Mouse (Mus musculus): Measurements from ENCODE around the gene Mgat4b. TPM values are rescaled to one million over a fixed set of nuclear protein-coding genes. Genes with fewer than 3 reads are reported as not detected.

The Mgat4b gene
- polyA plus RNA-seq, 1 experiment from 2014 or later, result 18.4 TPM

- Histone ChIP-seq H3K9ac (ENCODE audit: low read length) (peak overlapping the region; percentile 93), H3K27ac (replicated peaks; ENCODE audit: low read depth, low read length) (peak overlapping the region; percentile 70; the same call in 1 of the 2 replicates), H3K4me3 (ENCODE audit: low read depth, low read length) (peak overlapping the region; percentile 70), H3K9me3 (ENCODE audit: control insufficient read depth, low read length) (no peaks in the 10 kb centered on the region), H3K4me1 (ENCODE audit: control insufficient read depth, insufficient read depth, low read length) (peaks cover 43% of the 10 kb centered on the region), H3K4me2 (ENCODE audit: low read depth, severe bottlenecking) (peak overlapping the region; percentile 91), H3K27me3 (ENCODE audit: control insufficient read depth, insufficient read depth, low read length) (no peaks in the 10 kb centered on the region), H3K36me3 (ENCODE audit: control insufficient read depth, insufficient read depth, low read length) (no peaks in the 10 kb centered on the region)
- DNase-seq (ENCODE audit: low spot score), result peak; percentile 69
- ATAC-seq (ENCODE audit: insufficient number of reproducible peaks, low FRiP score, low TSS enrichment, low read depth), result peak; percentile 4; the same call in 1 of the 2 replicates
- WGBS, result 5% methylated on average over 26 of the region's 34 CpGs
Measured at GRCm38 (mm10) chr11:50225611-50226378, 15.1 kb downstream of the Mgat4b start.

DNA sequence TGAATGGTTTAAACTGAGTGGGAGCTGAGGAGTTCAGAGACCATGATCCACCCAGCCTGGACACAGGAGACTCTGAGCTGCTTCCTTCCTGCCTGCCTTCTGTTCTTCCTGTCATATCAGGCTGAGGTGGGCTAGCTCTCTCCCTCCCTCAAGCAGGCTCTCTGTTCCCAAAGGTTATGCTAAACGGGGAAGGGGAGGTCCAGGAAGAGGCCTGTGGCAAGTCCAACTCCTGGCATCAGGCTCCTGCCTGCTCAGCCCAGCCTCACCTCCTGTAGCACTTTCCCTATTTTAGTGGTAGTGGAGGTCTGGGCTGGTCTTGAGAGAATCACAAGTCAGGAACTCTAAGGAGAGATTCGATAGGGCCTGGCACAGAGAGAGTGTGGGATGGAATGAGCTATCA is 15.7 kb downstream of the Mgat4b start:
- Histone ChIP-seq H3K9ac (ENCODE audit: low read length) (peak overlapping the region; percentile 93), H3K27me3 (ENCODE audit: control insufficient read depth, insufficient read depth, low read length) (no peaks in the 10 kb centered on the region), H3K4me3 (ENCODE audit: low read depth, low read length) (peak overlapping the region; percentile 70), H3K36me3 (ENCODE audit: control insufficient read depth, insufficient read depth, low read length) (0 out of 2 replicates have a peak, but pooled peaks cover under 1% of the 10 kb centered on the region), H3K27ac (replicated peaks; ENCODE audit: low read depth, low read length) (no peak overlapping the region), H3K9me3 (ENCODE audit: control insufficient read depth, low read length) (no peaks in the 10 kb centered on the region), H3K4me2 (ENCODE audit: low read depth, severe bottlenecking) (peak overlapping the region; percentile 91), H3K4me1 (ENCODE audit: control insufficient read depth, insufficient read depth, low read length) (peaks cover 46% of the 10 kb centered on the region)
- no peak for ATAC-seq (ENCODE audit: insufficient number of reproducible peaks, low FRiP score, low TSS enrichment, low read depth)
- 36% methylated on average over 2 of the region's 2 CpGs for WGBS
- DNase-seq (ENCODE audit: low spot score), result no peak

- no peaks in the 10 kb centered on the region for H3K9me3 ChIP-seq (ENCODE audit: control insufficient read depth, low read length)
- no peak overlapping the region for H3K4me2 ChIP-seq (ENCODE audit: low read depth, severe bottlenecking)
- H3K4me3 ChIP-seq (ENCODE audit: low read depth, low read length), result no peak overlapping the region
- H3K4me1 ChIP-seq (ENCODE audit: control insufficient read depth, insufficient read depth, low read length), result peaks cover 49% of the 10 kb centered on the region
- H3K27me3 ChIP-seq (ENCODE audit: control insufficient read depth, insufficient read depth, low read length), result no peaks in the 10 kb centered on the region
- 88% methylated on average over 3 of the region's 3 CpGs for WGBS
- ATAC-seq (ENCODE audit: insufficient number of reproducible peaks, low FRiP score, low TSS enrichment, low read depth), result no peak
- no peak overlapping the region for H3K9ac ChIP-seq (ENCODE audit: low read length)
- H3K36me3 ChIP-seq (ENCODE audit: control insufficient read depth, insufficient read depth, low read length), result peaks cover 3% of the 10 kb centered on the region; the same call in 1 of the 2 replicates
- H3K27ac ChIP-seq (replicated peaks; ENCODE audit: low read depth, low read length), result no peak overlapping the region
- no peak for DNase-seq (ENCODE audit: low spot score)
Measured at GRCm38 (mm10) chr11:50227226-50227625, 16.5 kb downstream of the Mgat4b start.

GRCm38 (mm10) chr11:50227736-50228135 is 17.0 kb downstream of the Mgat4b start:
- Histone ChIP-seq H3K27ac (replicated peaks; ENCODE audit: low read depth, low read length) (no peak overlapping the region), H3K9ac (ENCODE audit: low read length) (no peak overlapping the region), H3K4me3 (ENCODE audit: low read depth, low read length) (no peak overlapping the region), H3K27me3 (ENCODE audit: control insufficient read depth, insufficient read depth, low read length) (no peaks in the 10 kb centered on the region), H3K4me1 (ENCODE audit: control insufficient read depth, insufficient read depth, low read length) (peaks cover 49% of the 10 kb centered on the region), H3K4me2 (ENCODE audit: low read depth, severe bottlenecking) (no peak overlapping the region), H3K36me3 (ENCODE audit: control insufficient read depth, insufficient read depth, low read length) (peaks cover 3% of the 10 kb centered on the region; the same call in 1 of the 2 replicates), H3K9me3 (ENCODE audit: control insufficient read depth, low read length) (no peaks in the 10 kb centered on the region)
- ATAC-seq (ENCODE audit: insufficient number of reproducible peaks, low FRiP score, low TSS enrichment, low read depth) (no peak), DNase-seq (ENCODE audit: low spot score) (no peak)
- WGBS, result 92% methylated on average over 4 of the region's 4 CpGs

DNA sequence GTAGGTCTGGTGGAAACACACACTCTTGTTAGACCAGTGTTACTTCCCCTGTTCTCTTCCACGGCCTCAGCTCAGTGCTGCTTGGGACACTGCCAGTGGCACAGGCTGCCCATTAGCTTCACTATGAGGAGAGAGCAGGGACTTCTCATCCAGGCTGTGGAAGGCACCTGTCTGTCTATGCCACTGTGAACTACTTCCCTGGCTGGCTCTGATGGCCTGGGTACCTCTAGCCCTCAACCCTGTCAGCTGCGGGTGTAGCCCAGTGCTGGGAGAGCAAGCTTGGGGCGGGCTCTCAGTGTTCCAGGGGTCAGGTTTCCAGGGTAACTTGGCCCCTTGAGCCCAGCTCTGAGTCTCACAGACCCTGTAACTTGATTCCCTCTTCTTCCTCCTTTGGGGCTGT is 18.1 kb downstream of the Mgat4b start:
- Histone ChIP-seq H3K4me3 (ENCODE audit: low read depth, low read length) (no peak overlapping the region), H3K9ac (ENCODE audit: low read length) (0 out of 2 replicates have a peak overlapping the region, but pooled peaks have one; percentile 27), H3K27ac (replicated peaks; ENCODE audit: low read depth, low read length) (peak overlapping the region; percentile 63; the same call in 1 of the 2 replicates), H3K27me3 (ENCODE audit: control insufficient read depth, insufficient read depth, low read length) (no peaks in the 10 kb centered on the region), H3K4me1 (ENCODE audit: control insufficient read depth, insufficient read depth, low read length) (peaks cover 46% of the 10 kb centered on the region), H3K36me3 (ENCODE audit: control insufficient read depth, insufficient read depth, low read length) (peaks cover 8% of the 10 kb centered on the region; the same call in 1 of the 2 replicates), H3K9me3 (ENCODE audit: control insufficient read depth, low read length) (no peaks in the 10 kb centered on the region), H3K4me2 (ENCODE audit: low read depth, severe bottlenecking) (peak overlapping the region; percentile 18; the same call in 1 of the 2 replicates)
- ATAC-seq (ENCODE audit: insufficient number of reproducible peaks, low FRiP score, low TSS enrichment, low read depth), result no peak
- WGBS, result 13% methylated on average over 3 of the region's 3 CpGs
- peak; percentile 71 for DNase-seq (ENCODE audit: low spot score)

DNA sequence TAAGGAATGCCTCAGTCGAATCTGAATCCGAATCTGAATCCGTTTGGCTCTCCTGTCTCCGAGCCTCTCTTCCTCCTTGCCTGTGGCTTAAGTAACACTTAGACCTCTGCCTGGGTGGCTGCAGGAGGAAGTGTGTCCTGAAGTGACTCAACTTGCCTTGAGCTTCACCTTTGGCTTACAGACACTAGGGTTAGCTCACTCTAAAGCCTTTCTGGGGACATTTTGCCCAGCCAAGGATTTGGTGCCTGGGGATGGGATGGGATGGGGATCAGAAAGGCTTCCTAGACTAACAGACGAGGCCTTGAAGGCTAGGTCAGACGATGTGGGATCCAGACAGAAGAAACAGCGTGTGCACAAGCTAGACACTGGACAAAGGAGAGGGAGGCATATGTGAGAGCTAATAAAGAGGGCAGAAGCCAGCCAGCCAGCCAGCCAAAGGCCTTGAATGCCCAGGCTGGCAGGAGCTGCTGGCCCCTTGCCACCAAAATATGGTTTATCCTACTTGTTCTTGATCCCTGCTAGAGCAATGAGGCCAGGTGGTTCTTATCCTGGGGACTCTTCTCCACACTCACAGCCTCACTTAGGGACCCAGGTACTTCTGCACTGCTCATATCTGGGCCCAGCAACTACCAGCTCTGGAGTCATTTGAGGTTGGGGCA is 18.7 kb downstream of the Mgat4b start:
- H3K4me2 ChIP-seq (ENCODE audit: low read depth, severe bottlenecking), result no peak overlapping the region
- no peak overlapping the region for H3K4me3 ChIP-seq (ENCODE audit: low read depth, low read length)
- no peak overlapping the region; the same call in 1 of the 2 replicates for H3K27ac ChIP-seq (replicated peaks; ENCODE audit: low read depth, low read length)

DNA sequence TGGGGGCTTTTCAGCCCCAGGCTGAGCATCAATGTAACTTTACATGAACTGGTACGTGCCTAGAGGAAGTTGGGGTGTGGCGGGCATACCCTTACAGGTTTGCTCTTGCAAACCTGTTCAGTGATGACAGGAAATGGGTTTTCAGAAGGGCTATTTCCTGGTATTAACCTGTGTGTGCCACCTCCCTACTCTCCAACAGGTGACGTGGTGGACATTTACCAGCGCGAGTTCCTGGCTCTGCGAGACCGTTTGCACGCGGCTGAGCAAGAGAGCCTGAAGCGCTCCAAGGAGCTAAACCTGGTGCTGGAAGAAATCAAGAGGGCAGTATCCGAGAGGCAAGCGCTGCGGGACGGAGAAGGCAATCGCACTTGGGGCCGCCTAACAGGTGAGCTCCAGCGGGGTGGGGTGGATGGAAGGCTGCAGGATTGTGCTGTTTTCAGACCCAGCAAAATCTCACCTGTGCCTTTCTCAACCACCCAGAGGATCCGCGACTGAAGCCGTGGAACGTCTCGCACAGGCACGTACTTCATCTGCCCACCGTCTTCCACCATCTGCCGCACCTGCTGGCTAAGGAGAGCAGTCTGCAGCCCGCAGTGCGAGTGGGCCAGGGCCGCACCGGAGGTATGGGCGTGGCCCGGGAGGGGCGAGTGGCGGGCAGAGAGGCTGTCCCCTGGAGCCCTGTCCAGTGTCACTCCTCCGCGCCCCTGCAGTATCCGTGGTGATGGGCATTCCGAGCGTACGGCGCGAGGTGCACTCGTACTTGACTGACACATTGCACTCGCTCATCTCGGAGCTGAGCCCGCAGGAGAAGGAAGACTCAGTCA is 20.0 kb downstream of the Mgat4b start:
- H3K9me3 ChIP-seq (ENCODE audit: control insufficient read depth, low read length), result no peaks in the 10 kb centered on the region
- H3K4me1 ChIP-seq (ENCODE audit: control insufficient read depth, insufficient read depth, low read length), result peaks cover 38% of the 10 kb centered on the region
- 23% methylated on average over 45 of the region's 45 CpGs for WGBS
- ATAC-seq (ENCODE audit: insufficient number of reproducible peaks, low FRiP score, low TSS enrichment, low read depth) (no peak), DNase-seq (ENCODE audit: low spot score) (peak; percentile 46)
- no peaks in the 10 kb centered on the region for H3K27me3 ChIP-seq (ENCODE audit: control insufficient read depth, insufficient read depth, low read length)
- peaks cover 15% of the 10 kb centered on the region; the same call in 1 of the 2 replicates for H3K36me3 ChIP-seq (ENCODE audit: control insufficient read depth, insufficient read depth, low read length)
- no peak overlapping the region for H3K27ac ChIP-seq (replicated peaks; ENCODE audit: low read depth, low read length)
- H3K4me2 ChIP-seq (ENCODE audit: low read depth, severe bottlenecking), result peak overlapping the region; percentile 50
- no peak overlapping the region for H3K9ac ChIP-seq (ENCODE audit: low read length)
- H3K4me3 ChIP-seq (ENCODE audit: low read depth, low read length), result no peak overlapping the region

More for the DNA sequence above, 18.7 kb downstream of the Mgat4b start:
- no peak overlapping the region for H3K9ac ChIP-seq (ENCODE audit: low read length)
- no peaks in the 10 kb centered on the region for H3K9me3 ChIP-seq (ENCODE audit: control insufficient read depth, low read length)
- no peak for ATAC-seq (ENCODE audit: insufficient number of reproducible peaks, low FRiP score, low TSS enrichment, low read depth)
- peaks cover 10% of the 10 kb centered on the region; the same call in 1 of the 2 replicates for H3K36me3 ChIP-seq (ENCODE audit: control insufficient read depth, insufficient read depth, low read length)
- H3K4me1 ChIP-seq (ENCODE audit: control insufficient read depth, insufficient read depth, low read length), result peaks cover 40% of the 10 kb centered on the region
- H3K27me3 ChIP-seq (ENCODE audit: control insufficient read depth, insufficient read depth, low read length), result no peaks in the 10 kb centered on the region
- no peak for DNase-seq (ENCODE audit: low spot score)
- WGBS, result 38% methylated on average over 7 of the region's 7 CpGs

- peaks cover 37% of the 10 kb centered on the region for H3K4me1 ChIP-seq (ENCODE audit: control insufficient read depth, insufficient read depth, low read length)
- H3K4me2 ChIP-seq (ENCODE audit: low read depth, severe bottlenecking), result 0 out of 2 replicates have a peak overlapping the region, but pooled peaks have one; percentile 5
- no peak overlapping the region for H3K9ac ChIP-seq (ENCODE audit: low read length)
- peak; percentile 74 for DNase-seq (ENCODE audit: low spot score)
- 0 out of 2 replicates have a peak, but pooled peaks have one; percentile 37 for ATAC-seq (ENCODE audit: insufficient number of reproducible peaks, low FRiP score, low TSS enrichment, low read depth)
- peaks cover 15% of the 10 kb centered on the region; the same call in 1 of the 2 replicates for H3K36me3 ChIP-seq (ENCODE audit: control insufficient read depth, insufficient read depth, low read length)
- no peak overlapping the region for H3K27ac ChIP-seq (replicated peaks; ENCODE audit: low read depth, low read length)
- H3K27me3 ChIP-seq (ENCODE audit: control insufficient read depth, insufficient read depth, low read length), result no peaks in the 10 kb centered on the region
- H3K9me3 ChIP-seq (ENCODE audit: control insufficient read depth, low read length), result no peaks in the 10 kb centered on the region
- WGBS, result 19% methylated on average over 8 of the region's 8 CpGs
- H3K4me3 ChIP-seq (ENCODE audit: low read depth, low read length), result no peak overlapping the region
Measured at GRCm38 (mm10) chr11:50231411-50231810, 20.7 kb downstream of the Mgat4b start.
